Mouse (Mus musculus): ENCODE data around the gene Lcn4.

Lcn4 gene

DNA sequence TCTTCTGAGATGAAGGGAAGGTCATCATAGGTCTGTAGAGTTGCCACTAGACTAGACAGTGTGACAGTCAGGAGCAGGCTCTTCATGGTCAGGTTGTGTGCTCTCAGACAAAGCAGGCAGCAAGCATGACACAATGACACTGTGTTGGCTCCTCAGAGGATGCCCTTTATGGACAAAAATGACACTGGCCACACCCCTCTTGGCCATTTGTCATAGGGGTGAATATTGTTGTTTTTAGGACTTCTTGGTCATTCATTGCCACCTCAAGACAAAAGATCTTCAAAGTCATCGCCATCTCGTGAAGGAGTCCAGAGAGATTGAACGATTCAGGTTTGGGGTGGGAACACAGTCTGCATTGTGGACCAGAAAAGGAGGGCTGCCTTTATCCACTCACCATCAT is at the start of gene Lcn4:
Gene Lcn4, minus strand, starts transcription at position 101 of the 400 bp plus-strand sequence.
- DNase-seq (ENCODE audit: low spot score in 2 of 2) = no peak

- no peak for DNase-seq (ENCODE audit: low spot score in 2 of 2)
These were observed 15.1 kb upstream of the Lcn4 start for GRCm38 (mm10) chr2:26686171-26686675.

DNA sequence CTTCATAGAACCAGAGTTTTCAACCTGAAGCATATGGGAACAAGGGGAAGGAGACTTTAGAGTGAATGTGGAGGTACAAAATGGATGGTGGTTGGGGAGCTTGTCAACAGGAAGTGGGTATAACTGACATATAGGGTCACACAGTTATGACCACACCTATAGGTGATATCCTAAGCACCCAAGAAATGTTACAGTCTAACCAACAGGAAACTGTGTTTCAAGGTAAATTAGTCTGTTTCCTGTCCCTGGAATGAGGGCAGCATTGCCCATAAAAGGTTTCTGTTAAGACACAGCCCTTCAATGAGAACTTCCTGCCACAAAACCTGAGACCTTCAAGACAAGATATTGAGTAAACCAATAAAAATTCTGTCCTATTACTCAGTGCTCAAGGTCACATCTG is 2.3 kb downstream of the Lcn4 start:
- DNase-seq (ENCODE audit: low spot score in 2 of 2) = peak; percentile 39 to 57

GRCm38 (mm10) chr2:26663551-26663950 is 7.5 kb downstream of the Lcn4 start:
- DNase-seq (ENCODE audit: low spot score in 2 of 2) = peak; percentile 45 to 59

GRCm38 (mm10) chr2:26663112-26663511 is 8.0 kb downstream of the Lcn4 start:
- no peak for DNase-seq (ENCODE audit: low spot score in 2 of 2)

DNA sequence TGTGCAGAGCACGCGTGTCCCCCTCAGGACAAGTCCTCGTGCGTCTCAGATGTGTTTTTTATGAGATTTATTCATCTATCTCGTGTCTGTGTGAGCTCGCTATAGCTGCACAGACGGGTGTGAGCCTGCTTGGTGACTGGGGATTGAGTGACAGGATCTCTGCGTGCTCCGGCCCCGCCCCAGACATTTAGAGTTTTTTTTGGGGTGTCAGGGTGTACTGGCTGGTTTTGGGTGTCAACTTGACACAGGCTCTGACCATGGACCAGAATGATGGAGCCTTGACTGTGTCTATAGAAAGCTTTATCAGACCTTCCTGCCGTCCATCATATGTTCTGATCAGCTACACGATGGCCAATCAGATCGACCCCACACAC is 8.6 kb downstream of the Lcn4 start:
- no peak for DNase-seq (ENCODE audit: low spot score in 2 of 2)

- no peak for DNase-seq (ENCODE audit: low spot score in 2 of 2)
These were observed 9.1 kb downstream of the Lcn4 start for GRCm38 (mm10) chr2:26661768-26662508.

DNA sequence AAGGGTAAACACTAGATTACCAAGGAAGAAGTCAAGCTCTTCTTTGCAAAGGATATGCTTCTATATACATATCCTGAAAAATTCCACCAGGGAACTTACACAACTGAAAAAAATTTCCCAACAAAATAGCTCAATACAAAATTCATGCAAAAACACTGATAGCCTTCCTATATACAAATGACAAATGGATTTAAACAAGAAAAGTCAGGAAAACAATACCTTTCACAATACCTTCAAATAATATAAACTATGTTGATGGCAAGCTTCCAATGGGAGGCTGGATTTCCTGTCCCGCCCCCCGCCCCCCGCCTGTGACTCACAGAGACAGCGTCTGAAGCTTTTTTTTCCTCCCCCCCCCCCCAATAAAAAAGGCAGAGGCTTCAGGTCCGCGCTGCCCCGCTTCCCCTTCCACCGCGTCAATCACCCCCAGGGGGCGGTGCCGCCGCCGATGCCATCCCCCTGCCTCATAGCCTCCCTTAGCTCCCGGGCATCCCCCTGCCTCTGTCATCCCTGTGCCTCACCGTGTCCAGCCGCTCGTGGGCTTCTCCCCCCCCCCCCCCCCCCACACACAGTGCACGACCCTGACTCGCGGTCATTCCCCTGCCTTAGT is 9.8 kb downstream of the Lcn4 start:
- DNase-seq (ENCODE audit: low spot score in 2 of 2) = no peak

DNA sequence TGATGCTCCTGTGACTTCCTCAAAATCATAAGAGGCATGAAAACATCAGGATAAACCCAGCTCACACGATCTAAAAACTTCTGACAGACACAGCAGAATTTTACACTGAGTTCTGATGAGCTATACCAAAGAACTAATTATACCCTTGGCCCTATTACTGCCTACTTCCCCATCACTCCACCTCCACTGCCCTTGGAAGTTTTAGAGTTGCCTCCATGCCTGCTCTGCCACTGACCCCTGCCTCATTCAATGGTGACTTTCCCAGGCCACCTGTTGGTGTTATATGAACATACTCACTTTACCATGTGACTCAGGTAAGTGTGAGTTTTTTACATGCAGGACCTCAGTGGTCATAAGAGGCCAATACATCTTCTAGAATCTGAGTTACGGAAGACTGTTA is 13.7 kb downstream of the Lcn4 start:
- DNase-seq (ENCODE audit: low spot score in 2 of 2) = no peak

DNA sequence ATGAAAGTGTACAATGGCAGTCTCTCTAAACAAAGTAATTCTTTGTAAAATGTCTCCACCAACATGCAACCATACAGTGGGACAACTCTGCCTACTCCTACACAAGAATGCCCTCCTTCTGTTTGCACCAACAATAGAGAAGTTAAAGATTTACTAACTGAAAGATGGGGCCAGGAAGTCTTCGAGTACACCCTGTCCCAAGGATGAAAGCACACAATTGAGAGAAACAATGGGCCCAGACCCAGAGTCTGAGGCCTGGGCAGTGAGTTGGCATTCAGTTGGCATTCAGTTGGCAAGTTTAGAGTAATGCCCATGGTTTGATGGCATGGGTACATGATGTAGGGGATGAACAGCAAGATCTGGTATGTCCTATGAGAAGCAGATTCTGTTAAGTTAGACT is 16.4 kb downstream of the Lcn4 start:
- DNase-seq (ENCODE audit: low spot score in 2 of 2) = no peak

- peak; percentile 81 to 84 for DNase-seq (ENCODE audit: low spot score in 2 of 2)
These were observed 24.3 kb downstream of the Lcn4 start for GRCm38 (mm10) chr2:26646643-26647293.

DNA sequence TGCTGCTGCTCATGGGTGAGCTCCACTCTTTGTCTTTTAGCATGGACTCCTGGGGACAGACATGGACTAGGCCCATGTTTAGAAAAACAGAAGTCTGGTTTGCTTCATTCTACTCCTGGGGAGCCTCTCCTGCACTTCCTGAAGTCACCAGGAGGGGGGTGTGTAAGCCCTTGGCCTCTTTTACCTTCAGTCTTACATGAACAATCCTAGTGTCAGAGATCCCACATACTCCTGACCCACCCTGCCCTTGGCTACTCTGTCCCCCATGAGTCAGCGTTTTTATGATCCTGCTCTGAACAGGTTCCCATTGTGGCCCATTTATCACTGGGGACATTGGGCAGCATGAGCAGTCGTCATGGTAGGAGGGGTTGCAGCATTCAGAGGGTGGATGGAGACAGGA is 27.1 kb downstream of the Lcn4 start:
- DNase-seq (ENCODE audit: low spot score in 2 of 2) = peak; percentile 33 to 53

GRCm38 (mm10) chr2:26641006-26641647 is 30.0 kb downstream of the Lcn4 start:
- DNase-seq (ENCODE audit: low spot score in 2 of 2) = no peak

- DNase-seq (ENCODE audit: low spot score in 2 of 2) = peak; percentile 92 to 95
These were observed 30.9 kb downstream of the Lcn4 start for GRCm38 (mm10) chr2:26639838-26640830.

DNA sequence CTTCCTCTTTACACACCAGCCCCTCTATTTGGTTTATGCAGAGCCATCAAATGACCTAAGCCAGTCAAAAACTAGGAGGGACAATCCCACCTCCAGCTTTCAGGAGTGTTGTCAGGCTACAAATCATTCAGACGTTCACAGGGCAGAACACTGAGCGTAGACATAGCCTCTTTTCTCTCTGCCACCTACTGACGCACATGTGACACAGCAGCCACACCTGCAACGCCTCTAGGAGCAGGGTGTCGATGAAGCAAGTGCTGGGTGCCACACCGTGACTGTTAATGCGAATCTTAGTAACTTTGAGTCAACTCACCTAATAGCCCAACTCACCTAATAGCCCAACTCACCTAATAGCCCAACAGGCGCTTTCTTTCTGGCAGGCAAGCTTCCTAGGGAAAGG is 32.0 kb downstream of the Lcn4 start:
- DNase-seq (ENCODE audit: low spot score in 2 of 2) = peak; percentile 67 to 72

DNA sequence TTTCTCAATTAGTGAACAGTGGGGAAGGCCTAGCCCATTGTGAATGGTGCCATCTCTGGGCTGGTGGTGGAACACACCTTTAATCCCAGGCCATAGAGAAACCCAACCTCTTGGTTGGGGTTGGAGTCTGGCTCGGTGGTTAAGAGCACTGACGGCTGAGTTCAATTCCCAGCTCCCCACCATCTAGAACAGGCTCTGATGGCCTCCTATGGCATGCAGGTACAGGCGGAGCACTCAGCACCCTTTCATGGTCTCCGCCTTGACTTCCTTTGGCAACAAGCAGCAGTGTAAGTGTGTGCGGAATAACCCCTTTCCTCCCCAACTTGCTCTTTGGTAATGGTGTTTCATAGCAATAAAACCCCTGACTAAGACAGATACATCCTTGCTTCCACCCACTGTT is 32.5 kb downstream of the Lcn4 start:
- DNase-seq (ENCODE audit: low spot score in 2 of 2) = no peak

- no peak for DNase-seq (ENCODE audit: low spot score in 2 of 2)
These were observed 33.0 kb downstream of the Lcn4 start for GRCm38 (mm10) chr2:26638039-26638438.

- DNase-seq (ENCODE audit: low spot score in 2 of 2) = no peak
These were observed 33.7 kb downstream of the Lcn4 start for GRCm38 (mm10) chr2:26637316-26637932.

DNA sequence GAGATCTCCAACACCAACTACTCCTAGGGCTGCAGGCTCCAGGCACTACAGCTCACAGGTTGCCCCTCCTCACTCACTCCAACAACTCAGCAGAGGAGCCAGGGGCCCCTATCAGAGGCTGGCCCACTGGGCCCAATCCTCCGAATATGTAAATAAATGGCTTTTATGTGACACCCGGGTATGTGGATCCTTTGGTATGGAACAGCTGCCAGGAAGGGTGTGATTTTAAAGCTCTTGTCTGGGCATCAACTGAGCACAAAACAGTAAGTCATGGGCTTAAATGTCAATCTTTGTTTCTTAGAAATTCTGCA is 34.8 kb downstream of the Lcn4 start:
- DNase-seq (ENCODE audit: low spot score in 2 of 2) = no peak

DNA sequence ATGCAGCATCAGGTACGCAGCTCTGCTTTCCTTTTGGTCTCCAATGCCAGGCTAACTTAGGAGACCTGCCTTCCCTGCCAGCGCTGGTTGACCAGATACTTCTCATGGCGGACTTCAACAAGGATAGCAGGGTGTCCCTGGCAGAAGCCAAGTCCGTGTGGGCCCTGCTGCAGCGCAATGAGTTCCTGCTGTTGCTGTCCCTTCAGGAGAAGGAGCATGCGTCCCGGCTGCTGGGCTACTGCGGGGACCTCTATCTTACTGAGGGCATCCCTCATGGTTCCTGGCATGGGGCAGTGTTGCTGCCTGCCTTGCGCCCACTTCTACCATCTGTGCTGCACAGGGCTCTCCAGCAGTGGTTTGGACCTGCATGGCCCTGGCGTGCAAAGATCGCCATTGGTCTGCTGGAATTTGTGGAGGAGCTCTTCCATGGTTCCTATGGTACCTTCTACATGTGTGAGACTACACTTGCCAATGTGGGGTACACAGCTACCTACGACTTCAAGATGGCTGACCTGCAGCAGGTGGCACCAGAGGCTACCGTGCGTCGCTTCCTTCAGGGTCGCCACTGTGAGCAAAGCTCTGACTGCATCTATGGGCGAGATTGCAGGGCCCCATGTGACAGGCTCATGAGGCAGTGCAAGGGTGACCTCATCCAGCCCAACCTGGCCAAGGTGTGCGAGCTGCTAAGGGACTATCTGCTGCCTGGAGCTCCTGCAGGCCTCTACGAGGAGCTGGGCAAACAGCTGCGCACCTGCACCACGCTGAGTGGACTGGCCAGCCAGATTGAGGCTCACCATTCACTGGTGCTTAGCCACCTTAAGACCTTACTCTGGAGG is 35.4 kb downstream of the Lcn4 start:
- no peak for DNase-seq (ENCODE audit: low spot score in 2 of 2)
